Mouse (Mus musculus) frontal cortex, postnatal 10 days (tissue): ENCODE data around the gene Irak1.

Experiments
- DNase-seq, 2 experiments: peaks; one replicate each; pipeline ENCODE4 v3.0.0; 2022; ENCODE audit warnings: low spot score in 2 of 2, mixed read lengths in 1 of 2

Gene Irak1

DNA sequence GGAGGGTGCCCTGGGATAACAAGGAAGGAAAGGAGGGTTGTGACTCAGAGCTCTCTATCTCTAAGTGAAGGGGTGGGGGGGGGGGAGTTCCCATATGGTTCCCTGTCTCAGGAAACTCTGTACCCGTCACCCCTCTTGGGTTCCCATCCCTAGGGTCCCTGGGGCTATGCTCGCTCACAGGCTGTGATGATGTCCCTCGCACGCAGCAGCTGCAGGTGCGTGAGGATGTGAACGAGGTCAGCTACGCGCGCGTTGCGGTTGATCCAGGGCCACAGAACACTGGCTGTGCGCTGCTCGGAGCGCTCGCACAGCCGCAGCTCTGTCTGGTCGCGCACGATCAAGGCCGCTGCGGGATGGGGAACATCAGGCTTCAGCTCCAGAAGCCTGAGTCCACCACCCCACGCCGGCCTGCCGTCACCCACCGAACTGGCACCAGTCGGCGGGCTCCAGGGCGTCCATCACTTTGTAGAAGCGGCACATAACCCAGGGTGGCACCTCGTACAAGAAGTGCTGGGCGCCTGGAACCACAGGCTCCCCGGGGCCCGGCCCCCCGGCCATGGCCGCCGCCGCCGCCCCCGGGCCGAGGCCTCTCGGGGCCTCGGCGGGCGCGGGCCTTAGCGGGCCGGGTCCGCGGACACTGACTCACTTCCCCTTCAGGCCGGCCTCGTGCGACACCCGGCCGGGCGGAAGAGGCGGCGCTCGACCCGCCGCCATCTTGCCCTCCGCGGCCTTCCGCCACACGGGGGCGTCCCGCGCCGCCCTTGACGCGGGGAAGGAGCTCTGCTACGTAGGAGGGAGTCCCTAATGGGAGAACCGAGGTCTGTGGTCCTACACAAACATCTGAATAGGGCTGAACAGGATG is at the start of gene Irak1:
Irak1 (minus strand) TSS at position 731 of the 862 bp plus-strand sequence.
- DNase-seq: peak; percentile 19 to 69

DNA sequence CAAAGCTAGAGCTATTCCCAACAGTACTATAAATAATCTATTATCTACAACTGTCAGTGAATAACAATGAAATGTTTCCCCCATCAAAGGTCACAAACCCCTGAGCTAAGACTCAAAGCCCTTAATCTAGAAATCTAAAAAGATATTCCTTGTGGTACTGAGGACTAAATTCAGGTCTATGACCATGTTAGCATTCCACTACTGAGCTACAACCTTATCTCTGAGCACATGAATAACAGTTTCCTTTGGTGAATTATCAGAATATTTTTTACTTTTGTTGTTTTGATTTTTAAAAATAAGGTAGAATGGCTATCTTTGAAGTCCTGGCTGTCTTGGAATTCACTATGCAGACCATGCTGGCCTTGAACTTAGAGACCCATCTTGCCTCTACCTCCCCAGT is 47.1 kb upstream of the Irak1 start:
- no peak for DNase-seq

DNA sequence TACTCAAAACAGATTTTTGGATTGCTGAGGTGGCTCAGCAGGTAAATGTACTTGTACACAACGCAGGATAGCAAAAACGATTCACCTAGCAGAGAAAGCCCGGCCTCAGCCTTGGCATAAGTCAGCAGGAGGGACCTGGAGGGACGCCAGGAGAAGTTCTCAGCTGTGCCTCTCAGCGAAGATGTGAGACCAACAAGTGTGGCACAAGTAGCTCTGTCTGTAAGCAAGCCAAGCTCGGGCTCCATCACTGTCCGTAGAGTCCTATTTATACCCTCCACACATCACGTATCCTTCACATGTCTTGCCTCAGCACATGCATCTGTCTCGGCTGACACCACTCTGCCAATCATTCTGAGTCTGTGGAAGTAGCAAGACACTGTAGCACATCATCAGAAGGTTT is 44.2 kb upstream of the Irak1 start:
- peak in 1 of 2 experiments; percentile 8 for DNase-seq

DNA sequence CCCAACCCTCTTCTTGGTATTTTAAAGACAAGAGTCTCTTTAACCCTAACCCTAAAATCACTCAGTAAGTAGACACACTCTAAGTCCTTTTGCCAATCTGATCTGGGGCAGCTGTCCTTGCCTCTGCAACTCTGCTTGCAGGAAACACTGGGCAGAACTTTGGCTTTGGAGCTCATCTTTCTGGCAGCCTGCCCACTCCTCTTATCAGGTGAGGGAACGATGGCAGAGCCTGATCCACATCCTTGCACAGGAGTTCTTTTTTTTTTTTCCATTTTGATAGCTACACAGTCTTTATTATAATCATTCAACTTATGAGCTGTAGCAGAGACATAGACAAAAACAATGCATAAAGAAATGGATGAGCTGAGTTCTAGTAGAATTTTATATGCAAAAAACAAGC is 21.4 kb upstream of the Irak1 start:
- DNase-seq: no peak

DNA sequence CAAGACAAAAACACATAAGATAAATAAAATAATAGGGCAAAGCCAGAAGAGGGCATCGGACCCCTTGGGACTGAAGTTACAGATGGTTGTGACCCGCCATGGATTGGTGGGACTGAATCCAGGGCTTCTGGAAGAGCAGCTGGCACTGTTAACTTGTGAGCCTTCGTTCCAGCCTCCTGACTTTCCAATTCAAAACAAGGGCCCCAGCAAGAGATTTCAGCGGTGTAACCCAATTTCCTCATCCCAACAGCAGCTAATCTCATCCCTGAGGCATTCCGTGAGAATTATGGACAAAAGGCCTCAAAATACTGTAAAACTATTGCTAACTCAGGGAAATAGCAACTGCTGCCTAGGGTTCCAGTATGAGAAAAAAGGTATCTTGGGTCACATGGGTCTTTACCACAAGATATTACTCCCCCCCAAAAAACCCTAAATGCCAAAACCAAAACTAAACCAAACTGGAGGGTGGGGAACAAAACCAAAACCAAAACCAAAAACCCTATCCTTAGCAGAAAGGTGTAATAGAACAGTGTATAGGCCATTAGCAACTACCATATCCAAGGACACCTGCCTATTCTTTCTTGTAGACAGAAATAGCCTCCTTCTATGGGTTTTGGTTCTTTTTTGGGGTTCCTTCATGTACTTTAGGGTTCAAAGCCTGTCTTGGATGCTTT is 14.1 kb upstream of the Irak1 start:
- DNase-seq: no peak

DNA sequence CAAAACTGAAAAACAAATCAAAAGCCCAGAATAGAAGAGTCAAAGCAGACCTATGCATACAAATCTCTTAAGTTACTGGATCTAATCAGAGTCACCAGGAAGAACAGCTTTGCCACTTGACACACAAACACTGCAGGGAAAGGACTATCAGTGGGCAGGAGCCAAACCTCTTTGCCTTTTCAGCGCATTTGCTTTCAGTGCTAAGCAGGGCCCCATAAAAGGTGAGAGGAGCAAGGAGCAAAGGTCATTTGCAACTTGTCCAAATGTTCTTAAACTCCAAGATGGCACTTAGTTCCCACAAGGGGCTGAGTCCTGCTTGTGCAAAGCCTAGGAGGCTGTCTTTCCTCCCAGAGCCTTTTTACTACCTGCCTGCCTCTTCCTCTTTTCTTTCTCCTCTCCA is 6.3 kb upstream of the Irak1 start:
- no peak for DNase-seq

DNA sequence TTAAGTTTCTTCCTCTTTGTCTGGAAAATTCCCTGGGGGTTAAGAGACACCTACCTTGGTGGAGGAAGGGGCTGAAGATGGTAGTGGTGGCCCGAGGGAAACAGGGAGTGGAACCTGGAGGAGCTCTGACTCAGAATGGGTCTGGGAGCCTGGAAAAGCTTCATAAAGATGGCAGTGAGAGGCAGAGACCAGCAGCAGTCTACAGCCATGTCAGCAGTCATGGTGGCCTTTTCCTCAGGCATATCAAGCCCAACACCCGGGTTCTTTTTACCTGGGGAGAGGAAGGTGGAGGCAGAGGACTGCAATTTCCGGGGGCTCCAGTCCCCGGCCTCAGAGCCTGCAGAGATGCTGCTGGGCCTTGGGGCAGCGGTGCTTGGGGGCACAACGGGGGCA is 927 bp downstream of the Irak1 start:
- DNase-seq: no peak

DNA sequence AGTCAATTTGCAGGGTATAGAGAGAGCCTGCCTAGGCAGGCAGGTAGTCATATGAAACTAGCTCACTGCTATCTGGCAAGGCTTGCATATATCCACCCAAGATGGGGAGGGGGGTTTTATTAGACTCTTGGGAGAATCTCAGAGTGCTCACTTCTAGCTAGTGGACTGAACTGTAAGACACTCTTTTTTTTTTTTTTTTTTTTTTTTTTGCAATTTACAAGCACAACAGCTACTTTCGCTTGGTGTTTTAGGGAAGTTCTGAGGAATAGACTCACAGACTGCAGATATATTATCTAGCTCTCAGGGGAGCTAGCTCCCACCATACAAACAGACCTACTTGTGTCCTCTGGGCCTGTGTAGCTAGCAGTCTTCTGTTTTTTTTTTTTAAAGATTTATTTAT is 9.1 kb downstream of the Irak1 start:
- DNase-seq: no peak

DNA sequence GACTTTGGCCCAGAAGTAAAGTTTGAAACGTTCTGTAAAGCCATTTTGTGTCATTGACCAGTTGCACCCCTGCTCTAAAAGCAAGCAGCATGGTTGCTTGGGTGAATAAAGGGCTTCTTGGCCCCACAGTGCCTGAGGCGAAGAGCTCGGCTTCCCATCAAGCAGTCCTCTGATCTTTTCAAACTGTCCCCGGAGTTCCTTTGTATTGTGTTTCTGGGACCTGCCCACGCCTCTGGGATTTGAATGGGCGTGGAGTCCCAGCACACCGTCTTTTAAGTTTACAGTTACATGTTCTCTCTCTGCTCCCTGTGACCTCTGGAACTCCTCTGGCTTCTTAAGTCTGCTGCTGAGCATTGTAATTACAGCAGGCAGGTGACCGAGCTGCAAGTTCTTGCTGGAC is 15.7 kb downstream of the Irak1 start:
- no peak for DNase-seq

DNA sequence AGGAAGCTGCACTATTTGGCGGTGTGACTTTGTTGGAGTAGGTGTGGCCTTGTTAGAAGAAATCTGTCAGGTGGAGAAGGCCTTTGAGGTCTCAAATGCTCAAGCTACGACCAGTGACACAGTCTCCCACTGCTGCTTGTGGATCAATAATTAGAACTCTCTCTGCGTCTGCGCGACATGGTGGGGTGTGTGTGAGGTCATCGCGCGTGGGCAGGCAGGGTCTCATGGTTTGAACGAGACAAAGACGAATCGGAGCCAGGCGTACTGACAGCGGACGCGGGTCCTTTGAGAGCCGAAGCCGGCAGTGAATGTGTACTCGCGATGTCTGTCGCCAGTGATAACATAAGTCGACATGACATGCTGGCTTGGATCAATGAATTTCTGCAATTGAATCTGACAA is 17.3 kb downstream of the Irak1 start:
- no peak for DNase-seq

DNA sequence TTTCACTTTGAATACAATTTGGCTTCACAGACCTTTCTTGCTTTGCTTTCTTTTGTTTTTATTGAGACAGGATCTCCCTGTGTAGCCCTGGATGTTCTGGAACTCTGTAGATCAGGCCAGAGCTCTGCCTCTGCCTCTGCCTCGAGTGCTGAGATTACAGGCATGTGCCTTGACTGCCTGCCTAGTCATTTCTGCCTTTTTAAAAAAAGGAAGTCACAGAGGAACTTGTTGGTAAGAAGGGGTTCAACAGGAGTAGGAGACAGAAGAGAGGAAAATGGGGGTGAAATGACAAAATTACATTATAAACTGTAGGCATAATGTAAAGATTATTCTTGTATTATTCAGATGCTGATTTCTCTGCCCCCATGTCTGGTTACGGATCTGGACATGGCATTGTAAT is 20.1 kb downstream of the Irak1 start:
- no peak for DNase-seq

DNA sequence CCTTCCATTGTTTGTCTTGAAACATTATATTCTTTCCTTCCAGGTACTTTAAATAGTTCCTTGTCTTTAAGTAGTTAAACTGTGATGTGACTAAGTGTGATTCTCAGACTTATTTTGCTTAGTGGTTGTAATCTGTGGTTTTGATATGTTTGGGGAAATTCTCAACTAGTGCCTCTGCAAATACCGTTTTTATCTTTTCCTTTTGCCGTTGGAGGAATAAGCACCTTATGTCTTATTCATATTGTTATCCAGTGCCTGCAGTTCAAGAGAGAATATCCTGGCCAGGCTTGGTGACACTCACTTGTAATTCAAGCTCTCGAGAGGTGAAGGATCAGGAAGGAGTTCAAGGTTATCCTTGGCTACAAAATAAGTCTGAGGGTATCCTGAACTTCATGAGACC is 22.7 kb downstream of the Irak1 start:
- DNase-seq: no peak

DNA sequence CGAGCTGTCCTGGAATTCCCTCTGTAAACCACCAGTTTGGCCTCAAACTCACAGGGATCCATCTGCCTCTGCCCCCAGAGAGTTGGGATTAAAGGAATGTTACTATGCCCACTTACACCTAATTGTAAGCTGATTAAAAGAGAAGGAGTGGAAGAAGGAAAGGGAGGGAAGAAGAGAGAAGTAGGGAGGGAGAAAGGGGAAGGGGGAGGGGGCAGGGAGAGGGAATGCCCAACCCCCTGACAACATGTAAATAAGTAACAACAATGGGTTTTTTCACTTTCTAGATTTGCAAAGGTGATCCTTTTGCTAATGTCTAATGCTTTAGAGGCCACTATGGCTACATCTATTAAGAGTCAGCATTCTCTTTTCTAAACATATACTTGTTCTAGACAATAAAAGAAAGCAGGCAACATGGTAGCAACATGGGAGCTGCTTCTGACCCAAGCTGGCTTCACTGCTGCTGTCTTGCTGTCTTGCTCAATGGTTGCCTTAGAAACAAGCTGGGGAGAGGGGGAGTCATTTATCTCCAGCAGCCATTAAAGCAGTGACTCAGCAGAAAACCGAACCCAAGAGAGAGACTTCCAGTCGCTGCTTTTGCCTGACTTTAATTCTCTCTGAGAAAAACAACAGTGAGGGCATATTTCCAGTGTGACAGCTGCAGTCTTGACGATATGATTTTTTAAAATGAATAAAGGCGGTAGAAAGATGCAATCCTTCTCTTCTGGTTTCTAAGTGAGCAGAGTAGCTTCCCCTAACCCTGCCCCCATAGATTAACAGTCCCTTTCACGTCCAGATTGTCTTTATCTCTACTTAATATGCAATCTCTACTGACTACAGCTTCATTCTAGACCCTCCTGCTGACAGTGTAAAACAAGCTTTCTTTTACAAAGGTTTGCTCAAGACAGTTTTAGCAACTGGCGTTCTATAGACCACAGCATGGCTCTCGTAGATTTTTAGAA is 24.5 kb downstream of the Irak1 start:
- DNase-seq: peak; percentile 14 to 35

DNA sequence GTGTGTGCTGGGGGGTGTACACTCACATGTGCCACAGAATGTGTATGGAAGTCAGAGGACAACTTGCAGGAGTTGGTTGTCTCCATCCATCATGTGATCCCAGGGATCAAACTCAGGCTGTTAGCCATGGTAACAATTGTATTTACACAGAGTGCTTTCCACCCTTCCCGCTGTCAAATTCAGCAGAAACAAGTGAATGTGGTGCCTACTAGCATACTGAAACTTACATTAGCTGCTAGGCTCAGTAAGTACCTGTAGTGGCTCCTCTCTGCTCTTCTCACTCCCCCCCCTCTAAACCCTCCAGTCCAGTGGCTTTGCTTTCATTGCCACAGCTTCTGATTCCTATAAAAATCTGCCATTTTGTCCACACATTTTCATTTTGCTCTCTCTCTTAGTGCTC is 45.9 kb downstream of the Irak1 start:
- no peak for DNase-seq

DNA sequence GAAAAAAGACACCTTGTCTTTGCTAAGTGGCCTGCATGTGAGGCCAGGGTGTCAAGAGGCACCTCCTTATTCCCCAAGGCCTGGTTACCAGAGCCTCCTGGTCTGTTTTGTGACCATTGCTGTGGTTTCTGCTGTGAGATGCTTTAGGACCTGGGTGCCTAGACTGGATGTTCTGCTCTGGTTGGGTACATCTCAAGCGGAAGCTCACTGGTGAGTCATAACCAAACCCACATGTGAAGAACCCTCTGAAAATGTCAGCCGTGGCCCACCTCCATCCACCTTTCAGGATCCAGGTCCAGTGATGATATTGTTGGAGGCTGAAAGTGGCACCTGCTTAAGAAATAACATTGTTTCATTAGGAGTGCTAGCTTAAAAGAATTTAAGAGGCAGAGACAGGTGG is 47.4 kb downstream of the Irak1 start:
- DNase-seq: no peak

DNA sequence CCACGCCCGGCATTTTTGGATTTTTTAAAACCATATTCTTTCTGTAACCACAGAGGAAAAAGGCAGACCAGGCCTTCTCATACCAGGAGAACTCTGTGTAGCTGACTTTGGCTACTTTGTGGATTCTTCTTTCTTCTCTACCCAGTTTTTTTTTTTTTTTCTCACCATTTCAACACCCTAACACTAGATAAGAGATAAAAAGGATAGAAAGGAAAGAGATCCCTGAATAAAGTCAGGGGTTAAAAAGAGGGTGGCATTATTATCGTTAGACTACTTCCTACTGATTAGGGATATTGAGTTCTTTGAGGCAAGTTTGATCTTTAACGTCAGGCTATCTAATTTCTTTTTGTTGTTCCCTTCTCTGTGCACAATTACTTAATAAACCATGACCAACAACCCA is 50.9 kb downstream of the Irak1 start:
- DNase-seq: no peak

DNA sequence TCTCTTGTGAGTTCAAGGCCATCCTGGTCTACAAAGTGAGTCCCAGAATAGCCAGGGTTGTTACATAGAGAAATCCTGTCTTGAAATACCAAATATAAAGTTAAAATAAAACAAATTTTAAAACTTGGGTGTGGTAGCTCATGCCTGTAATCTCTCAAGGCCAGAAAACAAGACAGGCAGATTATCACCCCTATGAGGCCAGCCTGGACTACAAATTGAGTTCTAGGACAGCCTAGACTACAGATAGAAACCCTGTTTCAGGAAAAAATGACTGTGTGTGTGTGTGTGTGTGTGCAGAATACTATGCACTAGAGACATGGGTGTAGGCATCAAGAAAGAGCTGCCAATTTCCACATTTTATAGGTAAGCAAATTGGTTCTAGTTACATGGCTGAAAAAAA is 52.9 kb downstream of the Irak1 start:
- no peak for DNase-seq

DNA sequence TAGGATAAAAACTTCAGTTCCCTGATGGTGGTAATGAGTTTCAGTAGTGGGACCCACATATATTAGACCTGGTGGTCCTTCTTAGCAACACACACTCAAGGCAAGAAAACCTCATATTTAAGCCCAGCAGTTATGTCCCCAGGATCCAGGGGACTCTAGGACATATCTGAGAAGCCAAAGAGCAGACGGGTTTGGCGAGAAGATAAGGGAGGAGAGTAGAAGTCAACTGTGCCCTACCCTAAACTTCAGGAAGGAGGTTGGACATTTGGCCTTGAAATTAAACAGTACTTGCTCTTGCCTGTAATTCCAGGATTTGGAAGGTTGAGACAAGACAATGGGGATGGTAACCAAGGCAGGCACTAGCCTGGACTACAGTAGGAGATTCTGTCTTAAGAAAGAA is 54.0 kb downstream of the Irak1 start:
- DNase-seq: no peak

DNA sequence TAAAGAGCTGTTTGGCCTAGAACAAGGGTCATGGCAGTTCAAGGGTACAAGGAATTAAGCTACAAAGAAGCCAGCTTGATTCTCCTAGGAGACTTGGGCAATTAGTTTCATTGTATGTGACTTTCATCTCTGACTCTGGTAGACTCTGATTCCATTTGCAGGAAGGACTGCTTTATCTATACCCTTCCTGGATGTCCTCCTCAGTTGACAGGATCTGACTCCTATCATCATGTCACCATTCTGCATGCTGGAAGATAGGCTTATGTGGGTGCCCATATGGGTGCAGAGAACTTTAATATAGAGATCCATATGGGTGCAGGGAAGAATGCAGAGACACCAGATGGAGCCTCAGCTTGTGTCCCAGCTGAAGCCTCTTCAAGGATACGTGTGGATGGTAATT is 54.6 kb downstream of the Irak1 start:
- DNase-seq: no peak

DNA sequence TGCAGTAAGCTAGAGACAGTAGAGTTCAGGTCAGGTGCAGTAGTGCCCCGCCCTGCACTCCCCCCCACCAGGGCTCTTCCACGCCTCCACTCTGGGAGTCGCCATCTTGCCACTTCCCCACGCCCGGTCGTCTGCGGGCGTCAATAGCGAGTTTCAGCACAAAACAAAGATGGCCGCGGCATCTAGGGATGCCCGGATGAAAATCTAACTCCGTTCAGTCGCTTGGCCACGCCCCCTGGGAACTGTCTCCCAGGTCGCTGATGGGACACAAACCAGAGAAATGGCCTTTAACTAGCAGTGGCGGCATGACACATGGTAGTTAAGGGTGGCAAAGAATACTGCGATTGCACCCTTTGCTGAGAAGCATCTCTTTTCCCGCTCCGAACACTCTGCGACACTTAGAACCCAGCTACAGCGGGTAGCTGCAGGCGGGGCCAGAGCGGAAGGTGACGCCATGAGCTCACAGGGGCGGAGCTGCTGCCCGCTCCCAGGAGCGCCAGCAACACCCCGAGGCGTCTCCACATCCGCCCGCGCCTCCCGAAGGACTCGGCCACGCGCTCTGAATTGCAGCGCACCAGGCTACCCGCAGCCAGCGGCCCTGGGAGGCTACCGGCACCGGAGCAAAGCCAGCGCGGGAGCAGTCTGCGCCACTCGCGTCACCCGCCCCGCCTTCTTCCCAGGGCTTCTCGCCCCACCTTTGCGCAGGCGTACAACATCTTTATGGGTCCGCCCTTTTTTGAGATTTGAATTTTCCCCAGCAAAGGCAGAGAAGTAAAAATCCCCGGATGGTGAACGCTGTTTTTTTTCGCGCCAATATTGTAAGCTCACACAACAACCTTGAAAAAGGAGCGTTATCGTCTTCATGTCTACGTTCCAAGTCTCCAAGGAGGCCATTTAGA is 56.3 kb downstream of the Irak1 start:
- peak; percentile 83 to 87 for DNase-seq
